Mouse (Mus musculus): ENCODE data around the gene Stradb. TPM values are rescaled to one million over a fixed set of nuclear protein-coding genes. Genes with fewer than 3 reads are reported as not detected.

The Stradb gene
- polyA plus RNA-seq (2015; fragmentation: Nextera tagmentation; extraction: Ambion mirVana): 24.1 and 29.0 TPM in 2 replicates

- Histone ChIP-seq H3K4me2 (peak within 1 kb of the TSS; percentile 85), H3K27me3 (no peaks in the 10 kb centered on the region), H3K4me3 (peak within 1 kb of the TSS; percentile 95), H3K27ac (peak within 1 kb of the TSS; percentile 84), H3K36me3 (no peaks in the 10 kb centered on the region), H3K9ac (peak within 1 kb of the TSS; percentile 94), H3K4me1 (replicated peaks) (peaks cover 37% of the 10 kb centered on the region), H3K9me3 (replicated peaks) (no peaks in the 10 kb centered on the region)
- peak; percentile 97 for ATAC-seq (replicated peaks; ENCODE audit: insufficient number of reproducible peaks, insufficient read depth, low FRiP score, low read depth)
- WGBS: under 1% methylated on average over 68 of the region's 69 CpGs
These were observed at the start of gene Stradb, which contains the start of gene Trak2 for GRCm38 (mm10) chr1:58973366-58974221. Stradb (plus strand) TSS chr1:58973522. Trak2 (minus strand) TSS chr1:58973430.

GRCm38 (mm10) chr1:58926664-58927063 lies 46.7 kb upstream of the Stradb start:
- no peaks in the 10 kb centered on the region for H3K27me3 ChIP-seq
- H3K27ac ChIP-seq: no peak overlapping the region
- H3K4me1 ChIP-seq (replicated peaks): no peaks in the 10 kb centered on the region
- H3K36me3 ChIP-seq: peaks cover 29% of the 10 kb centered on the region
- no peak overlapping the region for H3K4me3 ChIP-seq
- H3K9me3 ChIP-seq (replicated peaks): no peaks in the 10 kb centered on the region
- H3K9ac ChIP-seq: no peak overlapping the region
- no peak for ATAC-seq (replicated peaks; ENCODE audit: insufficient number of reproducible peaks, insufficient read depth, low FRiP score, low read depth)
- 91% methylated on average over 5 of the region's 5 CpGs for WGBS
- no peak overlapping the region for H3K4me2 ChIP-seq

DNA sequence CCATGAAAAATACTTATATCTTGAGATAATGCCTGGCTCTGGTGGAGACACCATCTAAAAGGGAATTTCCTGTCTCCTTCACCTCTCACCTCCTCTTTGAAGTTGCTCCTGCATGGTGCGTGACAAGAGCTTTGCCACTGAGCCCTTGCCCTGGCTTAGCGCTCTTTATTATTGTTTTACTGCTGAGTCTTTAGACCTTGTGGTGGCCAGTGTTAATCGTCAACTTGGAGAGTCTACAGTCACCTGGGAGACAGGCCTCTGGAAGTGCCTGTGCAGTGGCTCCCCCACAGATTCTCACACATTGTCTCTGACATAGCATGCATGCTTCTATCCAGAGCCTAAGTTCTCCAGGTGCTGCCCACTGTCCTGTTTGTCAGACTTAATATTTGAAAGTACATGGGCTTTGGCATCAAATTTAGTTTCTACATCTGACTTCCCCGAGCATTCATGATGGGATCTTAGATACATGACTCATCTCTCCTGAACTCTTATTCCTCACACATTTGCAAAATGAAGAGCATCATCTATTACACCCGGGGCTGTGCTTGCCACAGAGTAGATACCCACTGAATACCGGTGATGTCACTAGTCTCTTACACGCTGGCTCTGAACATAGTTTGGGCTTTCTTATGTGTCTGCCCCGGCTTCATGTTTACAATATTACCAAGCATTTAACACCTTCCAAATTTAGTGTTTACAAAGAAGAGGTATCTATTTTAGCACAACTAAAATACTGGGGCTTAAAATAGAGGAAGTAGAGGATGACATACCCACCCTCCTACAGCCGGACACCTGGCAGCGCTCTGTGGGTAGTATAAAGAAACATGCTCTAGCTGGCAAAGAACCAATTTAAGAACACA lies 36.3 kb upstream of the Stradb start:
- peaks cover 14% of the 10 kb centered on the region for H3K36me3 ChIP-seq
- no peak overlapping the region for H3K4me2 ChIP-seq
- no peak overlapping the region for H3K4me3 ChIP-seq
- WGBS: 80% methylated on average over 10 of the region's 10 CpGs
- no peaks in the 10 kb centered on the region for H3K27me3 ChIP-seq
- no peak overlapping the region for H3K27ac ChIP-seq
- H3K4me1 ChIP-seq (replicated peaks): no peaks in the 10 kb centered on the region
- H3K9ac ChIP-seq: no peak overlapping the region
- no peak for ATAC-seq (replicated peaks; ENCODE audit: insufficient number of reproducible peaks, insufficient read depth, low FRiP score, low read depth)
- no peaks in the 10 kb centered on the region for H3K9me3 ChIP-seq (replicated peaks)

DNA sequence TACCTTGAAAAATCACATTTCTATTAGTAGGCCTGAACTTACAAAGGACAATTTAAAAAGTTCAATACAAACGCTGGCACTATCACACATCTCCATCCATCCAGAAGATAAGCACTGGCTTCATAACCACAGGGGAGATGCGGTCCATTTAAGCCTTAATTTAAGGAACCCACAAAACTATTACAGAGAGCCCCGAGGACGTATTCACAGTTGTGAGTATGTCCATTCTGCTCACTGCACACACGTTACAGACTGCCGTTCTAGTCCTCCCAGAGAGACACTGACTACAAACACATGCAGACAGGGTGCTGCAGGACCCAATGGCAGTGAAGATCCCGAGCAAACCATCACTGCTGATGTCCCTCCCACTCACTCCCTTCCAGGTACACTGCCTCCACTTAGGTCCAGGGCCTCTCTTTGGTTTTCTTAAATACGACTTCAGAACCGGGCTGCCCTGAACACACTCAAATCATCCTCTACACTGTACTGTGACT lies 35.7 kb upstream of the Stradb start:
- Histone ChIP-seq H3K9me3 (replicated peaks) (no peaks in the 10 kb centered on the region), H3K4me1 (replicated peaks) (no peaks in the 10 kb centered on the region), H3K4me3 (no peak overlapping the region), H3K9ac (no peak overlapping the region), H3K4me2 (no peak overlapping the region), H3K36me3 (peaks cover 14% of the 10 kb centered on the region), H3K27me3 (no peaks in the 10 kb centered on the region), H3K27ac (no peak overlapping the region)
- WGBS: 93% methylated on average over 9 of the region's 9 CpGs
- ATAC-seq (replicated peaks; ENCODE audit: insufficient number of reproducible peaks, insufficient read depth, low FRiP score, low read depth): no peak

- Histone ChIP-seq H3K9me3 (replicated peaks) (no peaks in the 10 kb centered on the region), H3K9ac (no peak overlapping the region), H3K4me3 (no peak overlapping the region), H3K4me2 (no peak overlapping the region), H3K36me3 (peaks cover 18% of the 10 kb centered on the region), H3K4me1 (replicated peaks) (peaks cover 21% of the 10 kb centered on the region), H3K27me3 (no peaks in the 10 kb centered on the region), H3K27ac (peak overlapping the region; percentile 37)
- no peak for ATAC-seq (replicated peaks; ENCODE audit: insufficient number of reproducible peaks, insufficient read depth, low FRiP score, low read depth)
- 64% methylated on average over 2 of the region's 2 CpGs for WGBS
These were observed 27.8 kb upstream of the Stradb start for GRCm38 (mm10) chr1:58945523-58945922.

DNA sequence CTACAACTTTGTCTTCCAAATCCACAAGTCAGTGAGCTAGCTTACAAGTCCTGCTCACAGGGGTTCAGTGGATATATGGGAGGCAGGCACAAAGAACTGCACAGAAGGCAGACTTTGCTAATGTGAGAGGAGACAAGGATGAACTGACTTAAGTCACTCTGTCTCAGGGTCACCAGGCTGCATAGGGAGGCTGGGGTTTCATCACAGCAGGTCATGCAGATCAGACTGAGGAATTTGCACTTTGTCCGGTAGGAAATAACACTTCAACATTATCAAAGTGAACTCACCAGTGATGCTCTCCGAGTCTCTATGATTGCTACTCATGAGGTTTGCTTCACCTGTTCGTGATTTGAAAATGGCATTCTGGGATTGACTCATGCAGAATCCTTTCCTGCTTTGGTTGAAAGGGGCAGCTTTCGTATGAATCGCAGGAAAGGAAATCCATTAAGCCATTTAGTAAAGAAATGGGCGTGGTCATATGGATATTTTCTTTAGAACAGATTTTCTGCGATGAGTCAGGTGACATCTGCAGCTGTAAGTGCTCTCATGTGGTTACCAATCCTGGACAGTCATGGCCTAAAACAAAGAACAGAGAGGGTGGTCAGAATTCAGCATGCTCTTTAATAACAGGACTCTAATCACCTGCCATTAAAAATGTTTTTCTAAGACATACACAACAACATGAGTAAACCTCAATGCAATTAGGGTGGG lies 27.2 kb upstream of the Stradb start:
- Histone ChIP-seq H3K4me2 (no peak overlapping the region), H3K9ac (no peak overlapping the region), H3K27ac (peak overlapping the region; percentile 37), H3K9me3 (replicated peaks) (no peaks in the 10 kb centered on the region), H3K27me3 (no peaks in the 10 kb centered on the region), H3K36me3 (peaks cover 18% of the 10 kb centered on the region), H3K4me3 (no peak overlapping the region), H3K4me1 (replicated peaks) (peaks cover 26% of the 10 kb centered on the region)
- 78% methylated on average over 7 of the region's 7 CpGs for WGBS
- no peak for ATAC-seq (replicated peaks; ENCODE audit: insufficient number of reproducible peaks, insufficient read depth, low FRiP score, low read depth)

DNA sequence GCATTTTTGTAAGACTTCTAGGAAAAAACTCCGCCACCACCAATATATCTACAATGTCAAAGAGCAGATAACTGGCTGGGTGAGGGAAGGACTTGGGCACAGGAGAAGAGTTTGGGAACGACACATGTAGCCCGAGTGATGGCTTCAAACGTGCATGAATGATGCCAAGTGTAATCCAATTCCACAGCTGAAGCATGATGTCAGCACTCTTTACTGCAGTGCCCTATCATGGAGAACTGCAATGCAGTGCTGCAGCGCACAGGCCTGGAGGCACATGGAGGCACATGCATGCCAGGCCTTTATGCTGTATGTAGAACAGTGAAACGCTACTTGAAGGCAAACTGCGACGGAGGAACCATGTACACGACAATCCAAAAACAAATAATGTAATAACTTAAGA lies 26.6 kb upstream of the Stradb start:
- ATAC-seq (replicated peaks; ENCODE audit: insufficient number of reproducible peaks, insufficient read depth, low FRiP score, low read depth): 0 out of 2 replicates have a peak, but pooled peaks have one; percentile 48
- H3K27me3 ChIP-seq: no peaks in the 10 kb centered on the region
- H3K9ac ChIP-seq: no peak overlapping the region
- H3K4me2 ChIP-seq: no peak overlapping the region
- peak overlapping the region; percentile 37; the same call in 1 of the 2 replicates for H3K27ac ChIP-seq
- WGBS: 71% methylated on average over 9 of the region's 9 CpGs
- peaks cover 32% of the 10 kb centered on the region for H3K4me1 ChIP-seq (replicated peaks)
- no peak overlapping the region for H3K4me3 ChIP-seq
- H3K9me3 ChIP-seq (replicated peaks): no peaks in the 10 kb centered on the region
- peaks cover 18% of the 10 kb centered on the region for H3K36me3 ChIP-seq

GRCm38 (mm10) chr1:58949561-58950106 lies 23.7 kb upstream of the Stradb start:
- Histone ChIP-seq H3K9me3 (replicated peaks) (no peaks in the 10 kb centered on the region), H3K4me3 (no peak overlapping the region), H3K4me2 (no peak overlapping the region), H3K27ac (peak overlapping the region; percentile 76), H3K9ac (no peak overlapping the region), H3K4me1 (replicated peaks) (peaks cover 59% of the 10 kb centered on the region), H3K36me3 (peaks cover 16% of the 10 kb centered on the region), H3K27me3 (no peaks in the 10 kb centered on the region)
- no peak for ATAC-seq (replicated peaks; ENCODE audit: insufficient number of reproducible peaks, insufficient read depth, low FRiP score, low read depth)
- 54% methylated on average over 6 of the region's 6 CpGs for WGBS

GRCm38 (mm10) chr1:58950899-58951648 lies 22.2 kb upstream of the Stradb start:
- peaks cover 67% of the 10 kb centered on the region for H3K4me1 ChIP-seq (replicated peaks)

GRCm38 (mm10) chr1:58951841-58952240 lies 21.5 kb upstream of the Stradb start:
- H3K4me2 ChIP-seq: no peak overlapping the region
- H3K4me1 ChIP-seq (replicated peaks): peaks cover 64% of the 10 kb centered on the region
- H3K36me3 ChIP-seq: no peaks in the 10 kb centered on the region
- ATAC-seq (replicated peaks; ENCODE audit: insufficient number of reproducible peaks, insufficient read depth, low FRiP score, low read depth): no peak
- H3K27ac ChIP-seq: peak overlapping the region; percentile 83
- H3K27me3 ChIP-seq: no peaks in the 10 kb centered on the region
- H3K9me3 ChIP-seq (replicated peaks): no peaks in the 10 kb centered on the region
- WGBS: 60% methylated on average over 4 of the region's 4 CpGs
- no peak overlapping the region for H3K9ac ChIP-seq
- no peak overlapping the region for H3K4me3 ChIP-seq

More at GRCm38 (mm10) chr1:58950899-58951648, 22.2 kb upstream of the Stradb start:
- Histone ChIP-seq H3K4me3 (no peak overlapping the region), H3K4me2 (peak overlapping the region; percentile 17; the same call in 1 of the 2 replicates), H3K9me3 (replicated peaks) (no peaks in the 10 kb centered on the region), H3K9ac (no peak overlapping the region), H3K27ac (peak overlapping the region; percentile 83), H3K36me3 (peaks cover 3% of the 10 kb centered on the region), H3K27me3 (no peaks in the 10 kb centered on the region)
- peak; percentile 66 for ATAC-seq (replicated peaks; ENCODE audit: insufficient number of reproducible peaks, insufficient read depth, low FRiP score, low read depth)
- WGBS: 12% methylated on average over 8 of the region's 8 CpGs

All from heart, embryonic 15.5 days (tissue).